Mouse (Mus musculus): ENCODE results near the gene Glb1l2.

Glb1l2 gene

DNA sequence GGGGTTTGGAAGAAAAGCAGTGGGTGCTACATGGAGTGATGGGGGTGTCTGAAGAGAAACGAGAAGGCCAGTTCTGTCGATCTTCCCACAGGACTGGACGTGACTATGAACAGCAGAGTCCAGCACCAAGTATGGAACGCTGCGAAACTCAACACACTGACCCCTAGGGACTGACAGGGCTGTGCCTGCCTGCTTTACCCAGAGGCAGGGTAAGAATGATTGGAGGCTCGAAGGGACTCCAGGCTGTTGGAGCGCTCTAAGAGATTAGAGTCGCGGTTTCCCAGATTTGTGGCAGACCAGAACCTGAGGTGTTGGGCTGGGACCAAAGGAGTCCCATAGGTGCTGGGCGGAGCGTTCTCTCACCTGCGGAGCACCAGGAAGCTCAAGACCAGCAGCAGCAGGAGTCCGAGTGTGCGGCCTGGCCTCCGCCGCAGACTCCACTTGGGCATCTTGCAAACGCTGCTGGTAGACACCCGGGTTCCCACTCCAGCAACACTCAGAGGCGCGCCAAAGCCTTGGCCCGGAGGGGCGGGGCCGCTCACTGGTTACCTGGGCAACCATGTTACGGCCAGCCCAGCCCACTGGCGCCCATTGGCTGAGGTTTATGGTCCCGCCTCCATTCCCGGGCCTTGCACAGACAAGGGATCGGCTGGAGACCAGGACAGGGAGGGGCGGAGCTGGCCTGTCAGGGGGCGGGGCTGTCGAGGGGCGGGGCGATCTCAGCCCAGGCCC, at the start of gene Glb1l2:
Gene Glb1l2 (minus strand): TSS at position 534 of the 732 bp plus-strand sequence.
- peak; percentile 97 for DNase-seq

DNA sequence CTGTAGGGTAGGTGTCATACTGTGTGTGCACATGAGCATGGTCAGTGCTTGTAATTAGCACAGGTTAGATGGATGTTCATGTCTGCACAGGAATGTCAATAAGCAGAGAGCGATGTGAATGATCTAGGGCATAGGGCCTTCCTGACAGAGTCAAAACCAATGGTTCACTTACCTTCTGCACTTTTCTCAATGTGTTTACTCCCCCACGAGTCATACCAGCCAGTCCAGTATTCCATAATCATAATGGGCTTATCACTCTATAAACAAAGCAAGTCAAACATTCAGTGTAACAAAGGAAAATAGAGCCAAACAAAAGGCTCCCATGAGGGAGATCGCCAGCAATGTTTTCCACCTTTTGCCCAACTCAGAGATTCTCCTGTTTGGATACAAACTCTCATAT, 24.8 kb upstream of the Glb1l2 start:
- DNase-seq = no peak

DNA sequence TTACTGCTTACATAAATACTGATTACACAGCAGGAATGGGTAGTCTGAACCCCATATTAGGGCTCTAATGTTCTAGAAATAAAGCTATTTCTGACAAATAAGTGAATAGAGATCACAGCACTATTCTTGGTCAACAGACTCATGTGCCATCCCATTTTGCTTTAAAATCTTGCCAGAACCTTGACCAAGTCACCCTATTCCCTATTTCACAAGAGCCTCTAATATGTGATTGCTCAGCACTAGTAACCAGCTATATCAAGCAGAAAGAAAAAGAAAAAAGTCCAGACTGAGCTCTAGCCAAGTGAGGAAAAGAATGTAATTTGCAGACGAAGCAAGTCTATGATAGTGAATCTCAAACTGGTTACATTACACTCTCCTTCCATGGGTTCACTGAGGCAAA, 13.7 kb upstream of the Glb1l2 start:
- DNase-seq = no peak

DNA sequence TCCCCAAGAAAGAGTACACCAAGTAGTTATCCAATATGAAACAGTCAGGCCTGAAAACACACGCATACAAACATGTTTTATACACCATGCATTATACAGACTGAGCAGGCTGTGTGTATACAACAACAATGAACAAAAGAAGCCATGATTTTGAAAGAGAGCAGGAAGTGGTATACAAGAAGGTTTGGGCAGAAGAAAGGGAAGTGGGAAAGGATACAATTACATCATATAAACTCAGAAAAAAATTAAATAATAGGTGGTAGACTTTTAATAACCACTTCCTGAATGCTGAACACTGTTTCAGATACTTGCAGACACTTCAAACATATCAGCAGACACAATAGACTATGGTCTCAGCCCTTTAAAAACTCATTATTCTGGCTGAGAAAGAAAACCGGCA, 2.5 kb upstream of the Glb1l2 start:
- DNase-seq = no peak

DNA sequence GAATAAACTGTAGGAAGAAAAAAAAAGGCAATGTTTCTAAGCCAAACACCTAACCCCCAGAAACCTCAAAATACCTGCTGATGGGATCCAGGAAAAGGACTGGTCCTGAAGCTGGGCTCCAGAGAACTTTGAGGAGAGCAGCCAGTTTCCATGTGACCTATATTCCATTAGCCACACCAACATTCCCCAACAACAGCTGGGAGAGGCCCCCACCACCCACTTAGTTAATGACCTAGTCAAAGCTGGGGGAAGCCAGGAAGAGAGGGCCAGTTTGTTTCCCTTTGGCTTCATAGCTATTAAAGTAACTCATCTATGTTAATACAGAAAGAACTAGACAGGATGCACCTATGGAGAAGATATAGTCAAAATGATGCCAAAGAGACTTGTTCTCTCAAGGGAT, 1.9 kb downstream of the Glb1l2 start:
- no peak for DNase-seq

DNA sequence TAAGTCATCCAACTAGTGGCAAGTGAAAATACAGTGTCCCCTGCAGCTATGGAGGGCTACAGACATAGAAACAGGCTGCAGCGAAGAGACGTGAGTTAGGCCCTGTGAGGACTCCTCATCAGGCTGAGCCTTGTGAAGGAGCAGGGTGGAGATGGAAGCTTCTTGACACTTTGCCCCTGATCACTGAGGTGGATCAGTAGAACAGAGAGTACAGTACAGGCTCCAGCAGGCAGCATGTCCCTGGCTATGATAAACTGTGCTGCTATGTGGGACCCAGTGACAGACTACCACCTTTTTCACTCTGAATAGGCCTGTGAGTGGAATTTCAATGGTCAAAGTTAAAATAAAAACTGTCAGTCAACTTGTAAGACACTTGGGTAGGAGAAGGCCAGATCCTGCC, 5.9 kb downstream of the Glb1l2 start:
- DNase-seq = peak; percentile 44

DNA sequence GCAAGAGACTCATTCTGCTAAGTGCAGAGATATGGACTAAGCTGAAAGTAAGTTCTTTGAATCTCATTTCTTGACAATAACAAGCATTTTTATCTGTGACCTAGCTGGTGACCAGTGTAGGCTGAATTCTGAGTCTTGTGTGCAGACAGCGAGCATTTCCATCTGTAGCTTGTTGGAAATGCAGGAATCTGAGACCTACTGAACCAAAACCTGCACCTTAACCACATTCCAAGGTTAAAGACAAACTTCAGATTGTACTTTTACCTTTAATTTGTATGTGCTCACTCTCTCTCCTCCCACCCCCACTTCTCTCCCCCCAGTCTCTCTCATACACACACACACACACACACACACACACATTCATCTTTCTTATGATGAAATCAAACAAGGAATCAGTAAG, 7.5 kb downstream of the Glb1l2 start:
- no peak for DNase-seq

DNA sequence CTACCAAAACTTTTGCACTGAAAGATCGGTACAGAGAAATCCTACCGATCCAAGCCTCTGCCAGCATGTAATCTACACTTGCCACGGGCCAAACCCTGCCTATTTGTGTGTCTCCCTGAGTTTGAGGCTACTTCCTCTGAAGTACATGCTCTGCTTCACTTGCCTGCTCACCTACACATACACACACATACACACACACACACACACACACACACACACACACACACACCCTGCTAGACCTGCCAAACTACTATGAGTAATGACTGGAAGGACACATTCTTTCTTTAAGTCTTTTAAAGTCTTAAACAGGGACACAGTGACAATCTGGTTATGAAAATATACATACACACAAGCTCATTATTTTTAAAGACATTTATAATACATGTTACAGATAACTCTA, 8.1 kb downstream of the Glb1l2 start:
- DNase-seq = peak; percentile 30

DNA sequence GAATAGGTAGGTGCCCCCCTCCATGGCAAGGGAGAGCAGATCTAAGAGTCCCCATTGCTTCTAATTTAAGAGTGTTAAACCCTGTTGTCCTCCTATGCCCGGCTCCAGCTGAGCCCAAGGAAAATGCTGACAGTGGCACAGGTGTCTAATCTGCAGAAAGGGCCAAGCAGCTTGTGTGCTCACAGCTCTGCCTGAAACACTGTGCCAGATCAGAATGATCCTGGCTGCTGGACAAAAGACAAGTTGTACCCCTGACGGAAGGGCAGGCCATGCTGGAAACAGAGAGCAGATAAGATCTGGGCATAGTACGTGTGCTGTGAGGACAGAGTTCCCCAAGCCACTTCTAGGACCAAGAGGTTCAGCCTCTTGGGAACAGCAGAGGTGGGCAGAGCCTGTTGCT, 13.4 kb downstream of the Glb1l2 start:
- no peak for DNase-seq

DNA sequence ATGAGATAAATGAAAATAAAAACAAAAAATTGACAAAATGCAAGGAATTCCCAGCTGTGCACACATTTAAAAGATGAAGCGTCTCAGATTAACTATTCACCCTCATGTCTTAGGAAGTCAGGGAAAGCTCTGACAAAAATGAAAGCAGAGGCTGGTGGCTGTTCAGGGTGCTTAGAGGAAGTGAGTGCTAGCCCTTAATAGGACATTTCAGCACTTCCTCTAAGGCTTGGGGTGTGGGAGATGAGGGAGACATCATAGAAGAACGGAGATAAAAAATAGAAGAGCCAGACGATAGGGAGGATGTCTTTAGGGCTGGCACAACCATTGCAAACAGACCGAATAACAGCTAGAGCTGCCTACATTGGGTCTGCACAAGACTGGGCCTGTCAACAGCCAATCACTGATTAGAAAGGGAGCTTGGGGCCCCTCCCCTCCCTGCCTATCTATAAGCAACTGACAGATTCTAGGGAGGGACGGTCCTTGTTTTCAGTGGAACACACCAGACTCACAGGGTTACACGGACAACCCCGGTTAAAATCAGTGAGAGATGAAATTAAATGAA, 22.8 kb downstream of the Glb1l2 start:
- DNase-seq = no peak

DNA sequence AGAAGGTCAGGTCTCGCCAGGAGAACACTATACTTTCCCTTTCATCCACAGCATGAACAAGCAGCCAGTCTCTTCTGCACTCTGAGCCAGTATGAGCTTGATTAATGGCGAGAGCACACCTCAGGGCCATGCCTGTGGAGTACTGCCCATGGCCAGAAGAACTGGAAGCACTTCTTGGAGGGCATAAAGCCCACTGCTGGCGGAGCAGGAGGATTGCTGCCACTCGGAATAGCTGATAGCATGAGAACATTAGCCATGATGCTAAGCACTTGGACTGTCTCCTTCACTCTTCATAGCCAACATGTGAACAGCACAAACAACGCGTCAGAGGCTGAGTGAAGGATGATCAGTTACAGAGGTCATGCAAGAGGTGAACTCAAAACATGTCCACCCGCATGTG, 27.8 kb downstream of the Glb1l2 start:
- no peak for DNase-seq

DNA sequence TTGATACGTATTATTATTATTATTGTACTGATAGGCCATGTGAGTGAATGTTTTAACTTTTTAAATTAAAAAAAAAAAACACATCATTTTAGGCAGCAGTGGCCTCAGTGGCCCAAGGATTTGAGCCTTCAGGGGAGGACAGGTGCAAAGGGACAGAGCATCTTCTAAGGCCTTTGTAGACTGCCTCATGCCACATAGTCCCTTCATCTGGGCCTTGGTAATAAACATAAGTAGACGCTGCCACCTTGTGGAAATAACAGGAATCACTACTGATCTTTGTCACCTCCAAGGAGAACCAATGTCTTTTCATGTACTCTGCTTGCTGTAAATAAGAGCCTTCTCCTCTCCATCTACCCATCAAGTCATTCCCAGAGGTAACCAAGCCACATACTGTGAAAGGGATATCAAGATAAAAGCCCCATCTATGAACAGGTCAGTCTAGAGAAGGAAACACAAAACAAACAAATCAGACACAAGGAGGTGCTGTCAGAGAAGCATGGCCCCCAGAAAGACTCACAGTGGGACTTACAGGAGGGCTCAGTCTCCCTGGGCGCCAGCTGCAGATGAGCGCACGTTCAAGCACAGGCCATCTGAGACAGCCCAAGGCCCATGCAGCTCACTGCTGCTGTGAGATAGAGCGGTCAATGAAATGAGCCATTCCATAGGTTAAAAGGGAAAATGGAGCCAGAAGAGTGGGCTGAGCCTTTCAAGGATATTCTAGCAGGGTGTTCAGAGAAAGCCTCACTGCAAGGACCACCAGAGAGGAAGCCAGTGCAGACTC, 30.0 kb downstream of the Glb1l2 start:
- peak; percentile 49 for DNase-seq

DNA sequence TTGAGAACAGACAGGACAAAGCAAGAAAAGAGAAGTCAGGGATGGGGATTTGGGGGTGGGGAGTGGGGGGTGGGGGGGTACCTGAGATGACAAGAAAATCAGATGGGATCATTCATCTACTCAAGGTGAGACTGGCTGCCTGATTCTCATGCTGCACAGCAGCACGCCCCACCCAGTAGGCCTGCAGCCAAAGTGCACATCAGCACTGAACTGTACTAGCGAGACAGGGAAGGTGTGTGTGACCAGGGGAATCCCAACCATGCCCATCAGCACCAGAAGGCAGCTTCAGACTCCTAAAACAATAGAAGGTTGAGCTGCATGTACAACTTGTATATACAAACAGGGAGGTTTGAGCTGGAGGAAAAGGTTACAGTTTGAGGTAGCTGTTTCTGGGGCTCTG, 30.6 kb downstream of the Glb1l2 start:
- DNase-seq = no peak

DNA sequence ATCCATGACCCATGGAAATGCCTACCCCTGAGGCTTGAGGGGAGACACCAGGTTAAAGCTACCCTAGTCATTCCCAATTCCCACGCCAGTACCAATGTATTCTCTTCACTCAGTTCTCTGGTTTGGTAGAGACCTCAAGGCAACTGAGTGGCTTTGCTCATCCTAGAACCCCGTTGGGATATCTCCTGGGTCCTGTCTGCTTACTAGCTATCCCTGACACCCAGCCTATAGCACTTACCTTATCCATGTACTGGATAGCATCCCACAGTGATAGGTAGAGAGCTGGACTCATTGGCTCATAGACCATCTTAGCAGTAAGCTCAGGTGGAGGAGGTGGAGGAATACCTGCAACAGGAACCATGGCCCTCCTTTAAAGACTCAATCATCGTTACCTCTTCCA, 38.1 kb downstream of the Glb1l2 start:
- no peak for DNase-seq

DNA sequence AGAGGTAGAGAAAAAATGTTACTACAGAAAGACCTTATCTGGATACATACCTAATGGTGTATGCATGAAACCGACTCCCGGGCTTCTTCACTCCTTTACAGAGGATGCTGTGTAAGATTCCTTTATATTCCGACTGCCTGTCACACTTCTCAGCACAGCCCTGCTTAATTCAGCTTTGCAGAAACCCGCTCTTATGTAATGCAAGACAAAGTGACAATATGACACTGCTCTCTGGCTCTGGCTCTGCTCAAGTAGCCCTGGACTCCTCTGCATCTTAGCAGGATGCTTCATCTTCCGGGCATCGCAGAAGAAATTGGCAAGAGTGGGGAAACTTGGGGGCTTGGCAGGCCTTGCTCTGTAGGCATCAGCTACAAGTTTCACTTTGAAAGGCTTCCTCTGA, 43.8 kb downstream of the Glb1l2 start:
- no peak for DNase-seq

DNA sequence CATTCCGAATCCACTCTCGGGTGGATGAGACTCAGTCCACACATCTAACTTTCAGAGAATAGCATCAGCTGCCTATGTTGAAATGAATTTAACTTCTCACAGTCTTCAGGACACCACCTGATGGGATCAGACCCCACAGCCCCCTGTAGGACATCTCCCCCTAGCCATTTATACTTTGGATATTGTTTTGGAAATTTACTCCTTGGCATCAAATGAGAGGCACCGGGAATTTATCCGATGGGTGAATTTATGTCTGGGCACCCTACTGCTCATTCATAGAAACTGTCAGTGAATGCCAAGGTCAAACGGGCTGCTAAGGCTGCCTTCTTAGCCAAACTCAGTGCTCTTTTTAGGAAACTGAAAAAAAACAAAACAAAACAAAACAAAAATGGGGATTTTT, 45.7 kb downstream of the Glb1l2 start:
- DNase-seq = no peak

DNA sequence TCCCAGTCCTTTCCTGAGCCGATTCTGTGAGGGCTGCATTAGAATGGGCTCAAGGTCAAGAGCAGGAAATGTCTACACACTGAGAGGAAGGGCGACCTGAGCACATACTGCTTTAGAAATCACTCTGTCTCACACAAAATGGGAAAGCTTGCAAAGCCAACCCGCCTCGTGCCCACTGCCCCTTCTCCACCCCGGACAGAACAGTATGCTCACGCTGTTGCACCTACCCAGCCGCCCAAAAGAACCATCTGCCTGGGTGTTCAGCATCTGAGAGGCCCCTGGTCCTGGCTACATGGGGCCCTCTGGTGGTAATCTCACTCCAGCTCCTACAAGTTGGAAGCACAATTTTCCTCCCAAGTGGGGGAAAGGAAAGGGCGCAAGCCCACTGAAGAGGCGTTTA, 46.2 kb downstream of the Glb1l2 start:
- peak; percentile 62 for DNase-seq

DNA sequence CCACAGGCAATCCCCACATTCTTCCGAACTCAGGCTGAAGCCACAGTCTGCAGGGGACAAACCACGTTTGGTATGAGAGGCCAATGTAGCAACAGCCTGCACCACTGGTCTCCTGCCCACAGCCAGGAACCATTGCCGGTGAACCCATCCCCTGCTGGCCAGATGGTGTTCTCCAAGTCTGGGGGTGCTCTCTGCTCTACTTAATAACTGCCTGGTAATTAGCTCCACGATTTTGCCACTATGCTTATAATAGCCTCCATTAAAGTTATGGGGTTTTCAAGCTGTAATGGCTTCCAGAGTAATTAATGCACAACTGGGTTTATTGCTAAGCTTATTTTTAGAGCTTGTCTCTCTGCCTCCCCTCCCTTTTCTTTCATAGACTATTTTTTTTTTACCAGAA, 57.4 kb downstream of the Glb1l2 start:
- DNase-seq = no peak

DNA sequence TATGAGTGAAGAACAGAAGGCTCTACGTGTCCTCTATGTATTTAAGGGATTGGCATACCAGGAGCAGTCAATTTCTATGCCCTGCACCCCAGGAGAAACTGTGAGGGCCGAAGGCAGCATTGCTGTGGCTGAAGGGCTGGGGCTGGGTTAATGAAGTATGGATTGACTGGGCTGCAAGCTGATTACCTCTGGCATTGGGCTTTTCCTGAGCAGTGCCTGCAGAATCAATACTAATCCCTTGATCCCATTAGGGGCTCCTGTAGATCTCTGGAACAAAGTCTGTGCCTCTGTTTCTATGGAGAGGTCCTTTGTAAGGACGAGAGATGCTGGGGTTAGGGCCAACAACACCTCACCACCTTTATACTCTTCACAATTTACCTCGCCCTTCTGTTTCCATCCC, 59.1 kb downstream of the Glb1l2 start:
- DNase-seq = no peak

DNA sequence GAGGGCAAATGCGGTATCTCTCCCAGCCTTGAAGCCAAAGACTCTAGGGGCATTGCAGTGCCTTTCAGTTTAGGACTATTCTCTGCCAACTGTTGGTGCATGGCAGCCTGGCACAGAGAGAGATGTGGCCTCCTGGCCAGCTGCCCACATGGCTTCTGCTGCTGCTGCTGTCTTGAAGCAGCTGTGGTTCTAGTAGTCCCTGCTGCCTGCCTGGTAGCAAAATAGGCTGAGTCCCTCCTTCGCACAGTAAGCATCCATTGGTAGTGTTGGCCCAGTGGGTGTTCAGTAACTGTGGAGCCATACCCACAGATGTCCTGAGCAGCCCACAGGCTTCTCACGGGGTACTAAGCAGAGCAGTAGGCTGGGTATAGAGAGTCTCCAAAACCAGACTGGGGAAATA, 63.5 kb downstream of the Glb1l2 start:
- DNase-seq = no peak

DNA sequence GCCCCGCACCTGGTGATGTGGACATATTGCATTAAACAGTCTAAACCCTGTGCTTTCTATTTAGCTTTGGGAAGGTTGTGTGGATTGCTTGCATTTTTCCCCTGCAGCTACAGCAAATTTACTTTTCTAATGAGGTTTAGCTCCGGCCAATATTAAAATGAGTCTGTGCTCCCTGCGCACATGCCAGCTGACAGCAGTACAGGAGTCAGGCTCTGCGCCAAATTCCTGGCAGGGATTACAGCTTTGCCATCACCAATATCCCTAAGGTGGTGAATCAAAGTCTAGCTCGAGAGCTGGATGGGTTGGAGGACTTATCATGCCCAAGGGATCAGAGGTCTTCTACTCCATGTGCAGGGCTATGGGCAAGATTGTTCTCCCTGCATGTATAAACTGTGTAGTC, 69.2 kb downstream of the Glb1l2 start:
- no peak for DNase-seq

DNA sequence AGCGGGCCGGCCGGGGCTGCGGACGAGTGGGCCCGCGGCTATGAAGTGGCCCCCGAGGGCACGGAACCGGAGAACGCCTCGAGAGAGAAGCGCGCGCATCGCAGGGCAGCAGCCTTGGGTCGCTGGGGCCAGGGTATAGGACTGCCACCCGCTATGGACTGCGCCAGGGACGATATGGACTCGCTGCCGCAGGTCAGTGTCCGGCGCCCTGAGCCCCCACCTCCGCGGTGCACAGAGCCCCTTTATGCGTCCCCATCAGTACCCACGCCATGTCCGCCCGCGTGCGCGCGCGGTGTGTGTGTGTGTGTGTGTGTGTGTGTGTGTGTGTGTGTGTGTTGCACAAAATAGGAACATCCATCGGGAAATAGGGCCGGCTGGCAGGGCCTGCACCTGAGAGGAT, 72.3 kb downstream of the Glb1l2 start:
- no peak for DNase-seq

DNA sequence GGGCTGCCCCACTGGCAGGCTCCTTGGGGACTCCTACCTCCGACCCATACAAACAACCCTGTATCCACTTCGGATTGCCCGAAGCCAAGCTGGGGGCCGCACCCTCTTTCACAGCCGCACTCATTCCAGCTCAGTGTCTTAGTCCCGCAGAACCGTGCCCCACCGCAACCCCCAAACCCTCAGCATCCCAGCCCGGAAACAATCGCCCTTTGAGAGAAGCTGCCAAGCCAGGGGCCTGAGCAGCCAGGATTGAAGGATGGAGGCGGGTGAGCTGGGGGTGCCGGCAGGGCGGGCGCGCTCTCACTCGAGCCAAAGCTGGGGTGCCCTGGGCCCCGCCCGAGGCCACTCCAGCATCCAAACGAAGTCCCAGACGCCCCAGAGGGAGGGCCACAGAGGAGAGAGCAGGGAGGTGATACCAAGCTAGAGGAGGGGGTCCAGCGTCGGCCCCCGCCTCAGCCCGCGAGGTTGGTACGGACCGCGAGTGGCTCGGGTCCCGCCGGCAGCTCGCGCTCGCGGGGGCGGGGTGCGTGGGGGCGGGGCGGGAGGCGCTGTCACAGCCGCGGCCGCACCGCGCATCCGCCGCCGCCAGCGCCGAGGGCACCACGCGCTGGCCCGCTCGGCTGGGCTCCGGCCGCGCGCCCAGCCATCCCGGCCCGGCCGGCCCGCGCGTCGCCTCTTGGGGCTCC, 72.9 kb downstream of the Glb1l2 start, which contains the start of gene B3gat1:
Gene B3gat1 (plus strand): TSS at position 523 of the 686 bp plus-strand sequence.
- peak; percentile 7 for DNase-seq

DNA sequence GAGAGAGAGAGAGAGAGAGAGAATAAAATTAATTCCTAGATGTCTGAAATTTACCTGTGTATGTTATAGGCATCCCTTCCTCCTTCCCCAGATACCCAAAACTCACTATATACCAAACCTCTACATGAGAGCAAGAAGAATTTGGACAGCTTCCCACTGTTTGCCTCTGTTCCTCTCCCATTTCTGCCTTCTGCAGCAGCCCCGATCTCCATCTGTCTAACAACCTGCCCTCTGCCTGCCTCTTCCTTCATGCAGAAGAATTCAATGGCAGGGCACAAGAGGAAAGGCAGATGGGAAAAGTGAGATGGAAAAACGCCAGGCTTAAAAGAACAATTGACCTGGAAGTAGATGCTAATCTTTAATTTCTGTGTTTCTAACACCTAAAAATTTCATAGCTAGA, 77.7 kb downstream of the Glb1l2 start:
- DNase-seq = no peak
